Mouse (Mus musculus): ENCODE measurements around the gene Pros1. TPM values are rescaled to one million over a fixed set of nuclear protein-coding genes. Genes with fewer than 3 reads are reported as not detected.
A peak's percentile ranks its signal among the peaks of the same experiment; 100 is the strongest.

The Pros1 gene
- 3.9 and 6.3 TPM in 2 replicates for polyA plus RNA-seq (2012; rRNA removed)

DNA sequence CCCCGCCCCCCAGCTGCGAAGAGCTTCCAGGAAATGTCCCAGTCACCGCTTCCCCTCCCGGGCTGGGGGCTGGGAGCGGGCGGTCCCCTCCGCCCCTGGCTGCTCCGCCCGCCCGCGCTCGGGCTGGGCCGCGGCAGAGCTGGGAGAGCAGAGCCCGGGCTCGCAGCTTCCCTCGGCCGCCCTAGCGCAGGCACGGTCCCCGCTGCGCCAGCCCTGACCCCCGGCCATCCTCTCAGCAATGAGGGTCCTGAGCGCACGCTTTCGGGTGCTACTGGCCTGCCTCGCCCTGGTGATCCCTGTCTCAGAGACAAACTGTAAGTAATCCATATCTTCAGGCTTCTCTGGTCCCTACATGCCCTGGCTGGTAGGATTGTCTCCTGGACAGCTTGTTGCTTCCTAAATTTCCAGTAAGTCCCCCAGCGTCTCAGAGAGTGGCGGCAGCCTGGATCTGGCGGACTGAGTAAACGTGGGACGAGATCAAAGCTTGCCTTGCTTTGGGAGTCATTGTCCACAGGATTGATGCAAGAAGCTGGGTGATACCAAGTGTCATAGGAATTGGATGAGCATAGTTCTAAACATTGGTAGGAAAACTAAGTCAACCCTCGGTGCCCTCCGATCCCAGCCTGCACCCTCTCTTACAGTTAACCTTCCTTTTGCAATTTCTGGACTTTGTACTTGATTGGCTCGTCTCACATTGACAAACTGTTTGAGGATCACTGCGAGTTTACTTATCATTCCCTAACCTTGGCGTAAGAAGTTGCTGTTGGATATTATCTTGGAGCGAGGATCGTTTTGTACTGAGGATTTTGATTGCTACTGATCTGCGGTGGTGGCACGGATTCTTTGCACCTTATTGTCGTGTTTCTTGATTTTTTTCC is at the start of gene Pros1:
Pros1 (plus strand) TSS at position 117 of the 878 bp plus-strand sequence.
- no peak for TF ChIP-seq CTCF (IDR thresholded peaks at IDR 0.05; ENCODE audit: borderline replicate concordance, extremely low read depth, insufficient read depth, insufficient read length)
- TF ChIP-seq POLR2A (IDR thresholded peaks at IDR 0.05; ENCODE audit: borderline replicate concordance, extremely low read depth, insufficient read depth, insufficient read length, poor library complexity, severe bottlenecking) = peak; percentile 58
- DNase-seq (ENCODE audit: low read depth) = peak; percentile 64

DNA sequence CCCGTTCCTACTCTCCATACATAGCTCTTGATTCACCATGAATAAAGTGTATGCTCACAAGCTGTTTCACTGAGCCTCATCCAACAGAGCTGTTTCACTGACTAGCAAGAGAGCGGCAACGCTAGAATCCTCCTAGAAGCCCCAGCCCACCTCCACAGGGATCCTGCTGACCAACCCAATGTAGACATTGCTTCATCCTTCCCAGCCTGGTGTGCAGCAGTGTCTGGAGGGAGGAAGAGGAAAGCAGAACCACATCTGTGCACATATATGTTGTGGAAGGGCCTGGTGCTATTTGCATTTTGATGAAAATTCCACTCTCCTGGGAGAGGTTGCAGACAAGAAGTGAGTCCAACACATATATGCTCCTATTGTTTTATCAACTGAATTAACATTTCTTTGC is 49.5 kb upstream of the Pros1 start:
- DNase-seq (ENCODE audit: low read depth) = no peak
- TF ChIP-seq CTCF (IDR thresholded peaks at IDR 0.05; ENCODE audit: borderline replicate concordance, extremely low read depth, insufficient read depth, insufficient read length) (no peak), POLR2A (IDR thresholded peaks at IDR 0.05; ENCODE audit: borderline replicate concordance, extremely low read depth, insufficient read depth, insufficient read length, poor library complexity, severe bottlenecking) (no peak)

DNA sequence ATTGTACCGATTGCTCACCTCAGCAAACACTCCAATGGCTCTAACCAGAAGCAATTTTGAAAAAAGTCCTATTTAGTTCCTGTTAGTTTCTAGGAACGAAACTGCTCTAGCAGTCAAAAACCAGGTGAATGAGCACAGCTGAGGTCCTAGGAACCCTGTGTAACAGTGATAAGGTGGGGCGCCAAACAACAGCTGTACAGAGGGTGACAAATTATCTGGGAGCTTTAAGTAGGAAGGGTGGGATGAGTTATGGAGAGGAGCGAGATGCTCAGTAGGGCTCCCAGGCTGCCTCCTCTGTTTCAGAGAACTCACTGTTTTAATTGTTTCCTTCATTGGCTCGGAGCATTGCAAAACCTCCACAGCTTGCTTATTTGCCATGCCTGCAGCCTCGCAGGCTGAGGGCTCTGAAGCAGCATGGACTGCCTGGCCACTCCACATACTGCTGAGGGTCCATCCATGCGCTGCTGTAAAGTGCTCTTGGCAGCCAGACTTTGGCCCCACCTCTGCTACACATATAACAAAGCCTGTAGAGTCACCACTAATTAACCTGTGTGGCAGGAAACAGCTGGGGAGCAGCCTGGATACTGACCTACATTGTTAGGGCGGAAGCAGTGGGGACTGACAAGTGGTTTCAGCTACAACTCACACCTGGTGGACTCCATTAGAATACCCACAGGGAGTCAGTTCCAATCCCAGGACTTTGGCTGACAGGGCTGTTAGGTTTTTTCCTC is 46.7 kb upstream of the Pros1 start:
- peak; percentile 17 for DNase-seq (ENCODE audit: low read depth)

DNA sequence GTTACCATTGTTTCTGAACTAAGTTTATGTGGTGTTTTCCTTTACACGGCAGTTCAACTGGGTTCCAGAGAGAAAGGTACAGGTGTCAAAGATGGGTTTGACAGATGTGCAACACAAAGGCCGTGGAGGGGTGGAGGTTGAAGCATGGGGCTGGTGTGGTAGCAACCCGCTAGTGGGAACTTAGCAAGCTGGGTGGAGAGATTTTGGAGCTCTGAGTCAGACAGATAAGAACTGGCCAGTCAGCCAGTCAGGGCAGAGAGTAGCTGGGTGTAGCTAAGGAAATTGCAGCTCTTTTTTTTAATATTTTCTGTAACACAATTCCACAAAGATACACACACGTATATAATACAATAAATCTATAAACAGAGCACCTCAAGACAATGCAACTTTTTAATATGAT is 43.3 kb upstream of the Pros1 start:
- DNase-seq (ENCODE audit: low read depth) = no peak
- TF ChIP-seq CTCF (IDR thresholded peaks at IDR 0.05; ENCODE audit: borderline replicate concordance, extremely low read depth, insufficient read depth, insufficient read length) (no peak), POLR2A (IDR thresholded peaks at IDR 0.05; ENCODE audit: borderline replicate concordance, extremely low read depth, insufficient read depth, insufficient read length, poor library complexity, severe bottlenecking) (no peak)

More for the DNA sequence above, 46.7 kb upstream of the Pros1 start:
- TF ChIP-seq CTCF (IDR thresholded peaks at IDR 0.05; ENCODE audit: borderline replicate concordance, extremely low read depth, insufficient read depth, insufficient read length) (no peak), POLR2A (IDR thresholded peaks at IDR 0.05; ENCODE audit: borderline replicate concordance, extremely low read depth, insufficient read depth, insufficient read length, poor library complexity, severe bottlenecking) (no peak)

DNA sequence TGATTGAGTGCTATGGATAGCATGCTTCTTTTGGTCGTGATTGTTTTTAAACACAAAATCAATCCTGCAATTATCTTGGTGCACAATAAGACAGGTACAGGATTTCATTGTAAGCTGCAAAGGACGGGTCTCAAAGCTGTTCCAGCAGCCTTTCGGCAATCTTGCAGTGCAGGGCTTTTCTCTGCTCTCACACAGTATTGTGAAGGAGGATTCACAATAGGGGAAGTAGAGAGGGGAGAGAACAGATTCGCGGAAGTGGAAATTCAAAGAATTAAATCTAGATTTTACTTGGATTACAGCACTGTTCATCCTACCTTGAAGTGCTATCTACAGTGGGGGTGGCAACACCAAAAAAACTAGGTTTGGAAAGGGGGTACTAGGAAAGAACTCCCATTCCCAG is 40.3 kb upstream of the Pros1 start:
- TF ChIP-seq POLR2A (IDR thresholded peaks at IDR 0.05; ENCODE audit: borderline replicate concordance, extremely low read depth, insufficient read depth, insufficient read length, poor library complexity, severe bottlenecking) (no peak), CTCF (IDR thresholded peaks at IDR 0.05; ENCODE audit: borderline replicate concordance, extremely low read depth, insufficient read depth, insufficient read length) (no peak)

DNA sequence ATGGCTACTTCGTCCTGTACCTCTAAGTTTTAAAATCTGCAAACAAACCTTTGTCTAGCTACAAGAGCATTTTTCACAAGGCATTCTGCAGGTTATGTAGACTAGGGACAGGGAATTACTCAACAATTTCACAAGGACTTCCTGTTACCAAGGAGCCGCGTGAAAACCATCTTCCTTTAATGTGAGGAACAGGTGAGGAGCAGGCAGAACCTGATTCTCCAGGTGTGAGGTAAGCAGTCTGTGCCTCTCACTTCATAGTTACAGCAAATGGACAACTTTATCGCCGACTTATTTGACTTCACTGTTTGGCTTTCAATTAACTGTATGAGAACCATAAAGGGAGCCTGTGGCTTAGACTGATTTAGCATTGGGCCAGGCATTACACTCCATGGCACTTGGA is 39.6 kb upstream of the Pros1 start, which contains the start of gene Stx19:
Stx19 (plus strand) TSS at position 186 of the 400 bp plus-strand sequence.
- TF ChIP-seq POLR2A (IDR thresholded peaks at IDR 0.05; ENCODE audit: borderline replicate concordance, extremely low read depth, insufficient read depth, insufficient read length, poor library complexity, severe bottlenecking) (no peak), CTCF (IDR thresholded peaks at IDR 0.05; ENCODE audit: borderline replicate concordance, extremely low read depth, insufficient read depth, insufficient read length) (no peak)
- DNase-seq (ENCODE audit: low read depth) = no peak

More for the DNA sequence above, 40.3 kb upstream of the Pros1 start:
- DNase-seq (ENCODE audit: low read depth) = no peak

DNA sequence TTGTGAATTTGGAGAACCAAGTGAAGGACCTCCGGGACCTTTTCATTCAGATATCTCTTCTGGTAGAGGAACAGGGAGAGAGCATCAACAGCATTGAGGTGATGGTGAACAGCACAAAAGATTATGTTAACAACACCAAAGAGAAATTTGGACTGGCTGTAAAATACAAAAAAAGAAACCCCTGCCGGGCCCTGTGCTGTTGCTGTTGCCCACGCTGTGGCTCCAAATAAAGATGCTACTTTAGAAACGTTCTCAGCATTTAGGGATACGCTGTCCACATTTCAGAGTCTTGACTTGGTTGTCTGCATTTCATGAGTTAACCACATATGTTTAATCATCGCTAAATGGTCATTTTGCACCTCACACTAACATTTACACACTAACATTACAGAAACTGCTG is 31.6 kb upstream of the Pros1 start:
- TF ChIP-seq POLR2A (IDR thresholded peaks at IDR 0.05; ENCODE audit: borderline replicate concordance, extremely low read depth, insufficient read depth, insufficient read length, poor library complexity, severe bottlenecking) (no peak), CTCF (IDR thresholded peaks at IDR 0.05; ENCODE audit: borderline replicate concordance, extremely low read depth, insufficient read depth, insufficient read length) (no peak)
- DNase-seq (ENCODE audit: low read depth) = no peak

DNA sequence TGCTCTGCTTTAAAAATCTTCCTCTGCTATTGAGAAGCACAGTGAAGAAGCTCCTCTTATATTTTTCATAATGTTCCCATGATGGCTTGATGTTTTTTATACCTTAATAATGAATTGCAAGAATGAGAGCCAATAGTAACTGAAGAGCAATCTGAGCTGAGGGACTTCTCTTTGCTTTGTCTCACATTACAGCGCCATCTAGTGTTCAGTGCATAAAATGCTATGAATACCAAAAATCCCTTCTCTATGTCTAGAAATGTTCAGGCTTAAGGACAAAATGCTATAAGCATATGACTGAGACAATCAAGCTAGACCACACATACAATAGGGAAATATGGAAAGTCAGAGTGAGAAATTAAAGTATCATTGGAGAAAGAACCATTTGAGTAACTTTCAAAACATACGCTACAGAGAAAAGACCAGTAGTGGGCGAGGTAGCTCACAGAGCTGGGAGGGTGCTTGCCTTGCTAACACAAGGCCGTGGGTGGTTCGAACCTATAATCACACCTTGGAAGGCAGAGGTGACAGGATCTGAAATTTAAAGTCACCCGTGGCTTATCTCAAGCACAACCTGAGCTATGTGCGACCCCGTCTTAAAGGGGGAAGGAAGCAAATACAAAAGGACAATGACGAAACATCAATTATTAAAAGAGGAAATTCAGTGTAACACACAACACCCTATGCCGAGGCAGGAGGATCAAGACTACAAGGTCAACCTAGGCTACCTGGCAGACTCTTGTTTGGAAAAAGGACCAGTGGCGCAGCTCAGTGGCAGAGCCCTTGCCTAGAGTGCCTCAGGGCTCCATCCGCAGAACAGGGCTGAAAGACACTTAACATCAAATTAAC is 27.7 kb upstream of the Pros1 start:
- DNase-seq (ENCODE audit: low read depth) = peak; percentile 72
- TF ChIP-seq POLR2A (IDR thresholded peaks at IDR 0.05; ENCODE audit: borderline replicate concordance, extremely low read depth, insufficient read depth, insufficient read length, poor library complexity, severe bottlenecking) = no peak
- peak; percentile 55; the same call in 1 of the 2 replicates for TF ChIP-seq CTCF (IDR thresholded peaks at IDR 0.05; ENCODE audit: borderline replicate concordance, extremely low read depth, insufficient read depth, insufficient read length)

DNA sequence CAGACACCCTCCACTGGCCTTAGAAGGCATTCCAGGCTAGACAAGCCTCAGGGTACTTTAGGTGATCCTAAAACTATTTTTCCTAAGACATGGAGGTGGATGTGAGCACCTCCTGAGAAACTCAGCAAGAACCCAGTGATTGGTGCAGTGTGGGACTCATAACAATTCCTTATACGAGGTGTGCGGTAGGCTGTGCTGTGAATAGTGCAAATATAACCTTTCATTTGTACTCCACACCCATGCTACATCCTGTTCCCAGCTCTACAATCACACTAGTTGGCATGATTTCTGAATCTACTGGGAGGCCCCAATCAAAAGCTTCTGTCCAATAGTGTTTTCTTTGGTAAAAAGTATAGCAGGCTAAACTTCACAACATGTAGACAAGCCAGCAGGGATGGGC is 22.1 kb upstream of the Pros1 start:
- DNase-seq (ENCODE audit: low read depth) = no peak
- TF ChIP-seq CTCF (IDR thresholded peaks at IDR 0.05; ENCODE audit: borderline replicate concordance, extremely low read depth, insufficient read depth, insufficient read length) (no peak), POLR2A (IDR thresholded peaks at IDR 0.05; ENCODE audit: borderline replicate concordance, extremely low read depth, insufficient read depth, insufficient read length, poor library complexity, severe bottlenecking) (no peak)

DNA sequence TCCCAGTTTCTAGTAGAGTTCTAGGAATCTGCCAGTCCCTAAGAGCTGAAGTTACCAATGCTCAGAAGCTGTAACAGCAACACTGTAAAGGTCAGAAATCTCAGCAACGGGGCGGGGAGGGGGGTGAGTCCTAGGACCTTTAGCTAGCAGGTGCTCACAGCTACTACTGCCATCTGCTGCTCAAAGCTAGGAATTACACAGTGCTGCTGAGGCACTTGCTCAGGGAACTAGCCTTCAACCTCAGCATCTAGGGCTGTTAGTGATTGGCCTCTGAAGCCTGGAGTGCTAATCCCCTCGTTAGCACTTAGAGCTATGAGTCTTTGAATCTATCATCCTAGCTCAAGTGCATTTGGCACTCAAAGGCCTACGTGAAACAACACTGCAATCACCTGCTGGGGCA is 21.6 kb upstream of the Pros1 start:
- TF ChIP-seq CTCF (IDR thresholded peaks at IDR 0.05; ENCODE audit: borderline replicate concordance, extremely low read depth, insufficient read depth, insufficient read length) (peak; percentile 69), POLR2A (IDR thresholded peaks at IDR 0.05; ENCODE audit: borderline replicate concordance, extremely low read depth, insufficient read depth, insufficient read length, poor library complexity, severe bottlenecking) (no peak)
- DNase-seq (ENCODE audit: low read depth) = peak; percentile 61

All from brain, embryonic 14.5 days (tissue).